Comparison of ENCODE assay signal across 8 mouse cellular contexts in the genomic region with DNA sequence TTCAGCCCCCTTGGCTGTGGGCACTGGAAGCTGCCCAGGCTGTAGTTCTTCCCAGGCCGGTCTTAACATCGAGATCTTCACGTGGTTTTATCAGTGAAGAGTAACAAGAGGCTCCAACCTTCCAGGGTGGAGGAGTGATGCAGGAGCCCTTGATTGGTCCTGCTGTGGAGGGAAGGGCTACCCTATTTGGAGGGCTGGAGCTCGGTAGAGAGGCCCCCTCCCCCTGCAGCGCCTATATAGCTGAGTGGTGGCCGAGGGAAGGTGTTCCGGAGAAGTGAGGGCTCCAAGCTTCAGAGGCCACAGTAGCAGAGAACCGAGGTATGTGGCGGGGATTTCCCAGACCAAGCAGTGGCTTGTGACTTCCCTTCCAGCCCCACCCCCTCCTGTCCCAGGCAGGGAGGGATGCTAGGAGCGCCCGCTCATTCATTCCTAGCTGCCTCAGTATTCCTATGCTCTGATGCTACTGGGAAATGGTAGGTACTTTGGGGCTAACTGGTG. TPM values are rescaled to one million over a fixed set of nuclear protein-coding genes. Genes with fewer than 3 reads are reported as not detected.
DNase-seq lines count a peak whose midpoint lies in the region; ATAC-seq lines count a peak whose summit lies in the region.

Gene Prnd (plus strand): TSS at position 264 of the 498 bp plus-strand sequence.

- H3K36me3 ChIP-seq in embryonic facial prominence, embryonic 10.5 days (replicated peaks): no peaks in the 10 kb centered on the region
- H3K36me3 ChIP-seq in intestine, embryonic 15.5 days: no peaks in the 10 kb centered on the region

- H3K4me3 ChIP-seq in embryonic facial prominence, embryonic 10.5 days: 0 out of 2 replicates have a peak within 1 kb of the TSS, but pooled peaks have one; percentile 11
- H3K4me3 ChIP-seq in intestine, embryonic 15.5 days (replicated peaks): no peak within 1 kb of the TSS; the same call in 1 of the 2 replicates

- no peaks in the 10 kb centered on the region for H3K9me3 ChIP-seq in embryonic facial prominence, embryonic 10.5 days
- no peaks in the 10 kb centered on the region for H3K9me3 ChIP-seq in intestine, embryonic 15.5 days

- peaks cover 27% of the 10 kb centered on the region for H3K4me1 ChIP-seq in embryonic facial prominence, embryonic 10.5 days
- H3K4me1 ChIP-seq in intestine, embryonic 15.5 days (replicated peaks): 0 out of 2 replicates have a peak, but pooled peaks cover 5% of the 10 kb centered on the region

- ATAC-seq in intestine, embryonic 15.5 days: 0 out of 2 replicates have a peak, but pooled peaks have one; percentile 27

- no peak within 1 kb of the TSS for H3K9ac ChIP-seq in intestine, embryonic 15.5 days

- H3K4me2 ChIP-seq in intestine, embryonic 15.5 days (replicated peaks): no peak within 1 kb of the TSS

- DNase-seq in kidney, adult 18-20 months: peak; percentile 1
- no peak for DNase-seq in kidney, postnatal 25 days
- peak; percentile 38 to 42 for DNase-seq in B cell, adult 2 months
- peak; percentile 36 for DNase-seq in embryonic facial prominence, embryonic 10.5 days (ENCODE audit: low spot score)
- peak; percentile 5 for DNase-seq in testis, postnatal 14 days (ENCODE audit: low spot score)
- DNase-seq in cerebellum, postnatal 25 days: no peak
- DNase-seq in left cerebral cortex, adult 8-10 months (ENCODE audit: low spot score in 2 of 2): no peak

- H3K27me3 ChIP-seq in embryonic facial prominence, embryonic 10.5 days (replicated peaks; ENCODE audit: low read depth, poor library complexity, severe bottlenecking): peaks cover 51% of the 10 kb centered on the region
- peaks cover 14% of the 10 kb centered on the region for H3K27me3 ChIP-seq in intestine, embryonic 15.5 days (replicated peaks)

- H3K27ac ChIP-seq in embryonic facial prominence, embryonic 10.5 days (replicated peaks): no peak within 1 kb of the TSS; the same call in 1 of the 2 replicates
- no peak within 1 kb of the TSS for H3K27ac ChIP-seq in intestine, embryonic 15.5 days

- WGBS in embryonic facial prominence, embryonic 10.5 days: 8% methylated on average over 11 of the region's 11 CpGs
- 10% methylated on average over 11 of the region's 11 CpGs for WGBS in intestine, embryonic 15.5 days

RNA-seq across cellular contexts. Expression of gene Prnd, which starts in this region (rescaled TPM):
- 6.6 and 10.0 TPM in 2 replicates for polyA plus RNA-seq in embryonic facial prominence, embryonic 10.5 days (2016; fragmentation: Nextera tagmentation; extraction: Ambion mirVana)
- polyA plus RNA-seq in intestine, embryonic 15.5 days (2015; fragmentation: Nextera tagmentation; extraction: Ambion mirVana): 30.3 and 34.6 TPM in 2 replicates
- under 1 TPM in 3 of 4 experiments, not detected in 1; 0.11 to 0.30 (median 0.21) TPM for total RNA-seq in left cerebral cortex, adult 8-10 months (2022)

Comparison
In these comparisons a context has a peak if more than half of its experiments do, and no peak if none do; other contexts are left out.
1. DNase-seq: peak in kidney, adult 18-20 months (single experiment), B cell, adult 2 months (2 of 2), embryonic facial prominence, embryonic 10.5 days (single experiment) and testis, postnatal 14 days (single experiment); none in kidney, postnatal 25 days (0 of 2), cerebellum, postnatal 25 days (0 of 2) and left cerebral cortex, adult 8-10 months (0 of 2).